Mouse (Mus musculus): ENCODE results near the gene Scube3.
"Not testable (repeated sequence)": the region's sequence is repeated elsewhere in the genome, so short reads cannot be mapped to it uniquely, and the experiment has no call there.

The Scube3 gene

GRCm38 (mm10) chr17:28217721-28218649, 76.0 kb downstream of the Scube3 start:
- DNase-seq (ENCODE audit: low spot score) = no peak

GRCm38 (mm10) chr17:28222463-28222862, 80.5 kb downstream of the Scube3 start:
- not testable (repeated sequence) for DNase-seq (ENCODE audit: low spot score)

- DNase-seq (ENCODE audit: low spot score) = peak; percentile 94
These were observed 81.8 kb downstream of the Scube3 start for GRCm38 (mm10) chr17:28223561-28224391.
